Mouse (Mus musculus) neutrophil, adult 65 days (primary cell): ENCODE measurements around the gene Krt31. TPM values are rescaled to one million over a fixed set of nuclear protein-coding genes. Genes with fewer than 3 reads are reported as not detected.

Experiments
- total RNA-seq: library from RNA; stranded (reverse); gene quantifications from 2 replicates; pipeline ENCODE4 v1.2.4, GENCODE M21; 2023

The Krt31 gene
- total RNA-seq: not detected in 2 replicates

DNA sequence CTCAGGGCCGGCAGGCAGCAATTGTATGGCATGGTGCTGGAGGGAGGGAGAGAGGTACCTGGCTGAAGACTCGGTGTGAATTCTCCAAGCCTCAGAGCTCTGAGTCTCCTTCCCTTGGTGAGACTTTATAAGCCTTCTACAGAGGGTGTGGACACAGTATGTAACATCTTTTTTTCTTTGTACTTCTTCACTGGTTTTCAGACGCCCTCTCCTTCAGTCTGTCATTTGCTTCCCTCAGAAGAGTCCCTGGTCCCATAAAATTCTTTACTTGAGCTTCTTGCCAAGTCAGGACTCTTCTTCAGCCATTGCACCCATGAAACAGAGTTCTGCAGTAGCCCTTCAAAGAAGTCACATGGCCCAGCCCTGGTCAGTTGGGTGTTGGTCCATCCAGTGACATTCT lies at the start of gene Krt31:
Gene Krt31, minus strand, starts transcription at position 101 of the 400 bp plus-strand sequence.

DNA sequence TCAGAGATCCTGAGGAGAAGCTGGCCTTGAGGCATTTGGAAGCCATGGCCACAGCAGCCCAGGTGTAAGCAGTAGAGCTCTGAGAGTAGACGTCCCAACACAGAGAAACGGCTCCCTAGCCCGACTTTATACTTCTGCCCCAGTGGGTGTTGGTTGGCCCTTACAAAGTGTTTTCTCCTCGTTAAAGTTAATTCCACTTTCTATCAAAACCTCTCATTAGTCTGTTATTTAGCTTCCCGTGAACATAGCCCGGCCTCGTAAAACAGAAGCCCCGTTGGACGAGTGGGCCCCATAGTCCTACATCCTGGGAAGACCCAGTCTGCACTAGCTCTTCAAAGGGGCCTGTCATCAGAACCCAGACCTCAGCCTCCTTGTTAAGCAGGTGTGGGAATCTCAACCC lies 45.8 kb upstream of the Krt31 start, which contains the start of gene Krt35:
Gene Krt35, minus strand, starts transcription at position 101 of the 400 bp plus-strand sequence.

DNA sequence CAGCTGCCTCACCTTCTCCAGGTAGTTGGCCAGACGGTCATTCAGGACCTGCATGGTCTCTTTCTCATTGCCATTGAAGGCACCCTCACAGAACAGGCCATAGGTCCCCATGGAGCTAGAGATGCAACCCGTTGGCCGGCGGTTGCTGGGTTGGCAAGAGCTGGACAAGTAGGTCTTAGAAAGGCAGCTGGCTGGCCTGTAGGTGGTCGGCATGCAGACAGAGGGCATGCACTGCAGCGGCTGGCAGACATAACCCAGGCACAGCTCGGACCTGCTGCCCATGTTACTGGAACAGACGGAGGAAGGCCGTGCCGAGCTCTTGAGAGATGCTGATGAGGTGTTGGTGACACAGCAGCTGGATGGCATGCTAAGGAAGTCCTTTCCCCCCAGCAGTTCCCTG lies 37.5 kb upstream of the Krt31 start, which contains the start of gene Krt32:
Gene Krt32, minus strand, starts transcription at position 366 of the 400 bp plus-strand sequence.

DNA sequence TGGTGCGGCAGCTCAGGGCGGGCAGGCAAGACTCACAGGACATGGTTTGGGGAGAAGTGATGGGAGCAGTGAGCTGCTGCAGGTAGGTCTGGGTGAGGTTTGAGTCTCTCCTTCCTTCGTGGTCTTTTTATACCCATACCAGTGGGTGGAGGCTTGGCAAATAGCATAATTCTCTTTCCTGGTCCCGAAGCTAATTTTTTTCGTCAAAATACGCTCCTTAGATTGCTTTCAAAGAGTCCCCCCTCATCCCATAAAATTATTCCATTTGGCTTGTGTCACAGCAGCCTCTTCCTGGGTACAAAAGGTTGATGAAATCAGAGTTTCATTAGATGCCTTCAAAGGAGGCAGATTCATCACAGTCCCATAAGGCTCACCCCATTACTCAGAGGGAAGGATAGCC lies 8.9 kb downstream of the Krt31 start, which contains the start of gene Krt34:
Gene Krt34, minus strand, starts transcription at position 101 of the 400 bp plus-strand sequence.

DNA sequence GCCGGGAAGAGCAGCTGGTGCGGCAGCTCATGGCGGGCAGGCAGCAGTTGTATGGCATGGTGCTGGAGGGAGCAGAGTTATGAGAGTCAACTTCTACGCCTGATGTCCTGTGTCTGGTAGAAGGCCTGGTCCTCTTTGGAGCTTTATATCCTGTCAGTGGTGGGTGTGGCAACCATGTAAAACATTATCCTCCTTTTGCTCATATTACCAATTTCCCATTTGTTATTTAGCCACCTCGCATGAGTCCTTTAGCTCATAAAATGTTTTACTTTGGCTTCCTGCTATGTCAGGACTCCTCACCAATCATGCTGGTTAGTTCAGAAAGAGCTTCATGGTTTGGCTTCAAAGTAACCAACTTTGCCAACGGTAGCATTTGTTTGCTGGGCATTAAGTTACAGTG lies 20.6 kb downstream of the Krt31 start, which contains the start of gene Krt33b:
Gene Krt33b, minus strand, starts transcription at position 101 of the 400 bp plus-strand sequence.

DNA sequence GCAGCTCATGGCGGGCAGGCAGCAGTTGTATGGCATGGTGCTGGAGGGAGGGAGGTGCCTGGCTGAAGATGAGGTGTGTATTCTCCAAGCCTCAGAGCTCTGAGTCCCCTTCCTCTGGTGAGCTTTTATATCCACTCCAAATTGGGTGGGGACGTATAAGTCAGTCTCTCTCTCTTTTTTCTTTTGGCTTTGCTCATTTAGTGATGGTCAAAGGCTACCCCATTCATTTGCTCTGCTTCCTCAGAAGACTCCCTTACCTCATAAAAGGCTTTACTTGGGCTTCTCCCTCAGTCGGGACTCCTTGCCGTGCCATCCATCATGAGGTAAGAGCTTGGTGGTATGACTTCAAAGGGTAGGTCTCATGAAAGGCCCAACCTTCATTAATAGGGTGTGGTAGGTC lies 34.2 kb downstream of the Krt31 start, which contains the start of gene Krt33a:
Gene Krt33a, minus strand, starts transcription at position 101 of the 400 bp plus-strand sequence.

Other genes starting within 250 kb of the Krt31 start
- not detected in 2 replicates for gene Gm11554, start 246.1 kb downstream of the Krt31 start, total RNA-seq
- gene Krtap4-13, start 240.7 kb downstream of the Krt31 start, total RNA-seq: not detected in 2 replicates
- not detected in 2 replicates for gene Gm11564, start 234.9 kb downstream of the Krt31 start, total RNA-seq
- gene 2300003K06Rik, start 212.5 kb downstream of the Krt31 start, total RNA-seq: not detected in 2 replicates
- not detected in 2 replicates for gene Krtap4-16, start 198.9 kb downstream of the Krt31 start, total RNA-seq
- gene Gm11568, start 192.6 kb downstream of the Krt31 start, total RNA-seq: not detected in 2 replicates
- gene Gm11559, start 186.1 kb downstream of the Krt31 start, total RNA-seq: not detected in 2 replicates
- gene Krtap9-1, start 177.2 kb downstream of the Krt31 start, total RNA-seq: not detected in 2 replicates
- gene Gm11567, start 171.4 kb downstream of the Krt31 start, total RNA-seq: not detected in 2 replicates
- gene Krtap31-1, start 142.6 kb downstream of the Krt31 start, total RNA-seq: not detected in 2 replicates
- not detected in 2 replicates for gene Gm11565, start 135.8 kb downstream of the Krt31 start, total RNA-seq
- not detected in 2 replicates for gene Krtap31-2, start 114.3 kb downstream of the Krt31 start, total RNA-seq
- gene Krtap9-5, start 102.1 kb downstream of the Krt31 start, total RNA-seq: not detected in 2 replicates
- gene Krtap29-1, start 71.5 kb downstream of the Krt31 start, total RNA-seq: not detected in 2 replicates
- gene Krtap16-1, start 64.0 kb downstream of the Krt31 start, total RNA-seq: not detected in 2 replicates
- not detected in 2 replicates for gene Krtap17-1, start 56.6 kb downstream of the Krt31 start, total RNA-seq
- not detected in 2 replicates for gene Krt33a, start 34.3 kb downstream of the Krt31 start, total RNA-seq
- not detected in 2 replicates for gene Krt33b, start 20.7 kb downstream of the Krt31 start, total RNA-seq
- gene Krt34, start 9.0 kb downstream of the Krt31 start, total RNA-seq: not detected in 2 replicates
- not detected in 2 replicates for gene Krt32, start 37.7 kb upstream of the Krt31 start, total RNA-seq
- not detected in 2 replicates for gene Krt35, start 45.7 kb upstream of the Krt31 start, total RNA-seq
- not detected in 2 replicates for gene Krt36, start 55.1 kb upstream of the Krt31 start, total RNA-seq
- not detected in 2 replicates for gene Krt13, start 71.0 kb upstream of the Krt31 start, total RNA-seq
- gene Krt15, start 85.4 kb upstream of the Krt31 start, total RNA-seq: not detected in 2 replicates
- not detected in 2 replicates for gene Krt19, start 98.1 kb upstream of the Krt31 start, total RNA-seq
- gene Krt9, start 142.7 kb upstream of the Krt31 start, total RNA-seq: not detected in 2 replicates
- not detected in 2 replicates for gene Krt14, start 157.0 kb upstream of the Krt31 start, total RNA-seq
- gene Krt16, start 198.4 kb upstream of the Krt31 start, total RNA-seq: not detected in 2 replicates
- gene Krt17, start 210.5 kb upstream of the Krt31 start, total RNA-seq: not detected in 2 replicates
- gene Krt42, start 219.3 kb upstream of the Krt31 start, total RNA-seq: not detected in 2 replicates